Mouse (Mus musculus) testis, adult 2 months (tissue): ENCODE data around the gene Pam16. TPM values are rescaled to one million over a fixed set of nuclear protein-coding genes. Genes with fewer than 3 reads are reported as not detected.

Experiments
- H3K27ac ChIP-seq: fragments of 200-500 bp; 2 replicates; pipeline ENCODE4 v1.5.1; 2012; ENCODE audit warnings: low read depth, low read length; ENCODE audit not compliant: control insufficient read depth, insufficient read depth
- H3K27me3 ChIP-seq: fragments of 200-500 bp; 2 replicates; pipeline ENCODE4 v1.6.1; 2012; ENCODE audit warnings: mild to moderate bottlenecking, low read length, moderate library complexity; ENCODE audit not compliant: control insufficient read depth, insufficient read depth
- H3K36me3 ChIP-seq: fragments of 200-500 bp; 2 replicates; pipeline ENCODE4 v1.6.1; 2012; ENCODE audit warnings: mild to moderate bottlenecking, low read length; ENCODE audit not compliant: control insufficient read depth, insufficient read depth
- H3K4me1 ChIP-seq: fragments of 200-500 bp; 2 replicates; pipeline ENCODE4 v1.6.1; 2012; ENCODE audit warnings: low read length; ENCODE audit not compliant: control insufficient read depth, insufficient read depth
- H3K4me3 ChIP-seq: fragments of 200-500 bp; 2 replicates; pipeline ENCODE4 v1.5.1; 2012; ENCODE audit warnings: low read depth, mild to moderate bottlenecking, low read length, moderate library complexity, mixed read lengths; ENCODE audit not compliant: control insufficient read depth
- CTCF ChIP-seq: fragments of 200-500 bp; IDR thresholded peaks from 2 replicates; pipeline ENCODE4 v1.5.1; 2012; ENCODE audit warnings: low read depth, mild to moderate bottlenecking, inconsistent platforms, low read length, moderate library complexity; ENCODE audit not compliant: control insufficient read depth, insufficient read depth, insufficient replicate concordance
- POLR2A ChIP-seq: fragments of 200-500 bp; IDR thresholded peaks from 2 replicates; pipeline ENCODE4 v1.6.1; 2012; ENCODE audit warnings: low read depth, mild to moderate bottlenecking, inconsistent platforms, low read length, moderate library complexity; ENCODE audit not compliant: control insufficient read depth
- polyA plus RNA-seq: library from polyadenylated mRNA; depleted of rRNA; stranded (reverse); fragments of >200 nt; gene quantifications from 2 replicates; pipeline ENCODE4 v1.2.3, GENCODE M21; 2012

Gene Pam16
- polyA plus RNA-seq, 1 experiment, result 114 TPM

DNA sequence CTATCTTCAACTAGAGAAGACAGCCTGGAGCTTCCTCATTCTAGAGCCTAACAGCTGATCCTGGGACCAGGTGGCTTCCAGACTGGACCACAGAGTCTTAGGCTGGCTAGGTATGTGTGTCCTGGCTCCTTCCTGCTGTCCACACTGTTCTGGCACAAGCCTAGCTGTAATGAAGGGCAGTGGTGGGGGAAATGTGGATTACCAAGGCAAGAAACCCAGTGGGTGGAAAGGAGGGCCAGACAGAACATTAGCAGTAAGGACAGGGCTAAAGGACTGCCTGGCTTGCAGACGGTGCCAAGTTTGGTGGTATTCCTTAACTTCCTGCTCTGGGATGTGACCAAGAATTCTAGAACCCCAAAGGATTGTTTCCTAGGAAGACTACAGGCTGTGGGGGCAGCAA, 26.3 kb upstream of the Pam16 start:
- Histone ChIP-seq H3K4me3 (no peak overlapping the region), H3K27ac (peak overlapping the region; percentile 39), H3K27me3 (no peaks in the 10 kb centered on the region), H3K36me3 (no peaks in the 10 kb centered on the region), H3K4me1 (peaks cover 11% of the 10 kb centered on the region)
- TF ChIP-seq CTCF (no peak), POLR2A (no peak)

DNA sequence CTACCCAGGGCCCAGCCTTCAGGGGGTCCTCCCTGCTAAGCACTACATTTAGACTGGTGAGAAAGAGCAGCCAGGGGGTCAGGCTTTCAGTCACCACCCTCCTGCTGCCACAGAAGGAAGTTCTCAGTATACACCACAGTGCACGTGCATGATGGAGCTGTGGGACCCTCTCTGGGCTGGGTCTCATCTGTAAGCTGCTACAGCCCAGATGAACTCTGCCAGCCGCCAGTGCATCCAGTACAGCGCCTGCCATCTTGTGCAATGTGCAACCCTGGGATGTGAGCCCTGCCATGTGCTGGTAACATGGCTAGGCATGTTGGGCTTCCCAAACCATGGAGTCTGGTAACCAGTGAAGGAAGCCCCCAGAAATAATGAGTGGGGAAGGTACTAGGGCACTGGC, 25.4 kb upstream of the Pam16 start:
- Histone ChIP-seq H3K36me3 (no peaks in the 10 kb centered on the region), H3K27me3 (no peaks in the 10 kb centered on the region), H3K27ac (no peak overlapping the region), H3K4me1 (peaks cover 15% of the 10 kb centered on the region), H3K4me3 (no peak overlapping the region)
- TF ChIP-seq CTCF, result no peak
- no peak for TF ChIP-seq POLR2A

DNA sequence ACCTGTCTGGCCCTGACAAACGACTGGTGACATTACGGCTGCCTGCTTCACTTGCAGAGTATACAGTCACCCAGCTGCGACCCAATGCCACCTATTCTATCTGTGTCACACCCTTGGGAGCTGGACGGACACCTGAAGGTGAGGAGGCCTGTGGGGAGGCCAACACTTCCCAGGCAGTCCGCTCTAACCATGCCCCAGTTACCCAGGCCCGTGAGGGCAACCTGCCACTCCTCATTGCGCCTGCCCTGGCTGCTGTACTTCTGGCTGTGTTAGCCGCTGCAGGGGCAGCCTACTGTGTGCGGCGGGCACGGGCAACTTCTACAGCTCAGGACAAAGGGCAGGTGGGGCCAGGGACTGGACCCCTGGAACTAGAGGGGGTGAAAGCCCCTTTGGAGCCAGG, 24.9 kb upstream of the Pam16 start:
- H3K4me3 ChIP-seq, result no peak overlapping the region
- TF ChIP-seq CTCF (no peak), POLR2A (no peak)
- peaks cover 15% of the 10 kb centered on the region for H3K4me1 ChIP-seq
- no peak overlapping the region for H3K27ac ChIP-seq
- no peaks in the 10 kb centered on the region for H3K36me3 ChIP-seq
- H3K27me3 ChIP-seq, result no peaks in the 10 kb centered on the region

DNA sequence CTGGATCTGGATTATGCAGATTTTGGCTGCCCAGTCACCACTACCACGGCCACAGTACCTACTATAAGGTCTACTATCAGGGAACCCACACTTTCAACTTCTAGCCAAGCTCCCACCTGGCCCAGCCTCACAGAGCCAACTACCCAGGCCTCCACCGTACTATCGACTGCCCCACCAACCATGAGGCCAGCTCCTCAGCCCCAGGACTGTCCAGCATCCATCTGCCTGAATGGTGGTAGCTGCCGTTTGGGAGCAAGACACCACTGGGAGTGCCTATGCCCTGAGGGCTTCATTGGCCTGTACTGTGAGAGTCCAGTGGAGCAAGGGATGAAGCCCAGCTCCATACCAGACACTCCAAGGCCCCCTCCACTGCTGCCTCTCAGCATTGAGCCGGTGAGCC, 24.4 kb upstream of the Pam16 start:
- Histone ChIP-seq H3K36me3 (no peaks in the 10 kb centered on the region), H3K4me1 (peaks cover 15% of the 10 kb centered on the region), H3K4me3 (no peak overlapping the region), H3K27ac (no peak overlapping the region), H3K27me3 (no peaks in the 10 kb centered on the region)
- TF ChIP-seq POLR2A (no peak), CTCF (no peak)

DNA sequence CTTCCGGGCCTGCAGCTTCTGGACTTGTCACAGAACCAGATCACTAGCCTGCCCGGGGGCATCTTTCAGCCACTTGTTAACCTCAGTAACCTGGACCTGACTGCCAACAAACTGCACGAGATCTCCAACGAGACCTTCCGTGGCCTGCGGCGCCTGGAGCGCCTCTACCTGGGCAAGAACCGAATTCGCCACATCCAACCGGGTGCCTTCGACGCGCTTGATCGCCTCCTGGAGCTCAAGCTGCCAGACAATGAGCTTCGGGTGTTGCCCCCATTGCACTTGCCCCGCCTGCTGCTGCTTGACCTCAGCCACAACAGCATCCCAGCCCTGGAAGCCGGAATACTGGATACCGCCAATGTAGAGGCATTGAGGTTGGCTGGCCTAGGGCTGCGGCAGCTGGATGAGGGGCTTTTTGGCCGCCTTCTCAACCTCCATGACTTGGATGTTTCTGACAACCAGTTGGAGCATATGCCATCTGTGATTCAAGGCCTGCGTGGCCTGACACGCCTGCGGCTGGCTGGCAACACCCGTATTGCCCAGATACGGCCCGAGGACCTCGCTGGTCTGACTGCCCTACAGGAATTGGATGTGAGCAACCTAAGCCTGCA, 23.7 kb upstream of the Pam16 start:
- TF ChIP-seq CTCF, result no peak
- TF ChIP-seq POLR2A, result no peak
- peaks cover 15% of the 10 kb centered on the region for H3K4me1 ChIP-seq
- H3K27me3 ChIP-seq, result no peaks in the 10 kb centered on the region
- H3K27ac ChIP-seq, result no peak overlapping the region
- H3K4me3 ChIP-seq, result no peak overlapping the region
- H3K36me3 ChIP-seq, result no peaks in the 10 kb centered on the region

DNA sequence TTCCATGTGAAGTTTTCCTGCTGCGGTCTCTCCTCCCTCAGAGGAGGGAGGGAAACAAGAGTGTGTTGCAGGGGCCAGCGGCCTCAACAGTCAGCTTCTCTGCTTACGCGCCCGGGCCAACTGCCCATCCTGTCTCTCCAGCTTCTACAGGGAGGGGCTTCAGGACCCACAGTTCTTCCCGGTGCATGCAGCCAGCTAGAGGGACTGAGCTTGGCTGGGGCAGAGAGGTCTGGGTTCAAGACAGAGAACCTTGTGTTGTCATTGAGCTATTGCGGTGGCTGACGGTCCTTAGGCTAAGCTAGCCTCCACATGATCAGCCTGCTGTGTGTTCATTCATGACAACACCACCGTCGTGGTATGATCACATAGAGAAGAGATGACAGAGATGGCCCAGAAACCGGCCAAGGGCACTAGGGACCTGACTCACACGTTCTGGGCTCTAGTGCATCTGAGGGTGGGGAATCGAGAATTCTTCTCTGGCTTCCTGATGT, 22.9 kb upstream of the Pam16 start:
- Histone ChIP-seq H3K36me3 (no peaks in the 10 kb centered on the region), H3K4me3 (no peak overlapping the region), H3K27me3 (no peaks in the 10 kb centered on the region), H3K27ac (no peak overlapping the region), H3K4me1 (peaks cover 22% of the 10 kb centered on the region)
- no peak for TF ChIP-seq CTCF
- TF ChIP-seq POLR2A, result no peak

DNA sequence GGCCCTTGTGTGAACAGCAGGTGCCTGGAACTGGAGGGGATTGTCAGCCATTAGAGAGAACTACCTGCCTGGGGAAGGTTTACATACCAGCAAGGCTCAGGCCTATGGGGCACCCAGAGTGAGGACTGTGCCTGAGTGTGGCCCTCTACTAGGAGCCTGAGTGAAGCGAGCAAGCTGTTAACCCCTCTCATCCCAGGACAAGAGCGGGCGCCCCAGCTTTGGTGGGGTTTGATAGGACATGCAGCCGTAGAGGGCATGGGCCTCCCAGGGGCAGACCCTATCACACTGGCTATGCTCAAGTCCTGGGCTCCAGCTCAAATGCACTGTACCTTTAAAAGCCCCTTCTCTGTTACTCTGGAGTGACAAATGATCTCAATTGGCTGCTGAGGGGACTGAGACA, 22.0 kb upstream of the Pam16 start:
- TF ChIP-seq CTCF (no peak), POLR2A (no peak)
- Histone ChIP-seq H3K36me3 (no peaks in the 10 kb centered on the region), H3K27me3 (no peaks in the 10 kb centered on the region), H3K27ac (no peak overlapping the region), H3K4me3 (no peak overlapping the region), H3K4me1 (peaks cover 18% of the 10 kb centered on the region)
